Mouse (Mus musculus) liver, adult 2 months (tissue): ENCODE data around the gene Siva1. TPM values are rescaled to one million over a fixed set of nuclear protein-coding genes. Genes with fewer than 3 reads are reported as not detected.

Source experiments
- DNase-seq: peaks from one replicate; pipeline ENCODE4 v3.0.0-alpha.2; 2011; ENCODE audit warnings: low read depth, low spot score; ENCODE audit errors: extremely low read depth
- H3K27ac ChIP-seq: fragments of 200-500 bp; replicated peaks from 2 replicates; pipeline ENCODE4 v1.5.1; 2012; ENCODE audit warnings: low read depth, mild to moderate bottlenecking, control low read depth, inconsistent platforms, low read length; ENCODE audit not compliant: insufficient read depth
- H3K27me3 ChIP-seq: fragments of 200-500 bp; 2 replicates; pipeline ENCODE4 v1.6.1; 2012; ENCODE audit warnings: mild to moderate bottlenecking, moderate library complexity, low read length, inconsistent platforms; ENCODE audit not compliant: control insufficient read depth, insufficient read depth
- H3K36me3 ChIP-seq: fragments of 200-500 bp; 2 replicates; pipeline ENCODE4 v1.6.1; 2012; ENCODE audit warnings: low read length, inconsistent platforms; ENCODE audit not compliant: control insufficient read depth, insufficient read depth
- H3K4me1 ChIP-seq: fragments of 200-500 bp; 2 replicates; pipeline ENCODE4 v1.6.1; 2011; ENCODE audit warnings: low read length; ENCODE audit not compliant: control insufficient read depth, insufficient read depth
- H3K4me3 ChIP-seq: fragments of 200-500 bp; 2 replicates; pipeline ENCODE4 v1.5.1; 2011; ENCODE audit warnings: low read depth, mild to moderate bottlenecking, control low read depth, low read length, moderate library complexity; ENCODE audit not compliant: insufficient read depth
- H3K79me2 ChIP-seq: fragments of 200-500 bp; 2 replicates; pipeline ENCODE4 v1.6.1; 2012; ENCODE audit warnings: inconsistent platforms, mild to moderate bottlenecking, low read length, moderate library complexity; ENCODE audit not compliant: control insufficient read depth, insufficient read depth
- H3K9ac ChIP-seq: fragments of 200-500 bp; 2 replicates; pipeline ENCODE4 v1.6.1; 2012; ENCODE audit warnings: low read depth, mild to moderate bottlenecking, control low read depth, inconsistent platforms, low read length
- CTCF ChIP-seq: fragments of 200-500 bp; IDR thresholded peaks from 2 replicates; pipeline ENCODE4 v1.5.1; 2011; ENCODE audit warnings: low read depth, low read length, control low read depth
- POLR2A ChIP-seq: fragments of 200-500 bp; IDR thresholded peaks from 2 replicates; pipeline ENCODE4 v1.6.1; 2011; ENCODE audit warnings: low read length, control low read depth; ENCODE audit not compliant: insufficient read depth; ENCODE audit errors: extremely low read depth
- WGBS: fragments of 180-500 bp; shearing (Covaris S2); methylation state at CpG from one replicate; pipeline ENCODE4 v1.1.7; 2018; 5-methylcytosine and 5-hydroxymethylcytosine counted together
- polyA plus RNA-seq: library from polyadenylated mRNA; depleted of rRNA; stranded (reverse); fragments of >200 nt; gene quantifications from 2 replicates; pipeline ENCODE4 v1.2.3, GENCODE M21; 2012
- total RNA-seq: library from RNA; depleted of rRNA; stranded (reverse); fragments of >200 nt; gene quantifications from 2 replicates; pipeline ENCODE4 v1.2.3, GENCODE M21; 2014

Gene Siva1
- total and polyA plus RNA-seq, 2 experiments, result 11.5 to 12.8 TPM

DNA sequence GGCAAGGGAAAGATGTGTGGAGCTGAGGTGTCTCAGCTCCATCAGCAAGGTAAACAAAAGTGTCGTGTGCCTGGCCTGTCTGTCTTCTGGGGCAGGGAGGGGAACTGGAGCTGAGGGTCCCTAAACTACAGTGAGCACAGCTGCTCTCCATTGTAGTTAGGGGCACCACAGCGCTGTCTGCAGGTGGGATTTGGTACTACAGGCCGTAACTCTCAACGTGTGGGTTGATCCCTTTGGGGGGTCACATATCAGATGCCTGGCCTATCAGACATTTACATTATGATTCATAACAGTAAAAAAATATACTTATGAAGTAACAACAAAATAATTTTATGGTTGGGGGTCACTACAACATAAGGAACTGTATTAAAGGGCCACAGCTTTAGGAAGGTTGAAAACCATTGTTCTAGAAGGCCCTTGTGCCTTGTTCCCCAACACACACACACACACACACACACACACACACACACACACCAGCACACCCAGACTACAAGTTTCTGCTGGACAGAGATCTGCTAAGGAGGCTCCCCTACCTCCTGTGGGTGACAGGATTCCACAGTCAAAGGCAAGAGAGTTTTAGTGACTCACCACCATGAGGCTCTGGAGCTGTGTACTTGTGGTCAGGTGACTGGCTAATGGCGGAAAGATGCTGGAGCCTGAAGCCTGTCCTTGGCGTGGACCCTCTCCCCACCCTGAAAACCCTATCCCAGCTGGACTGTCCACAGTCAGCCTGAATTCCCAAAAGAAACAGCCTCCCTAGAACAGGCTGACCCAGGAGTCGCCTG lies 17.2 kb upstream of the Siva1 start:
- no peaks in the 10 kb centered on the region for H3K27me3 ChIP-seq
- H3K9ac ChIP-seq, result no peak overlapping the region
- peak; percentile 66 for TF ChIP-seq CTCF
- TF ChIP-seq POLR2A, result no peak
- no peak for DNase-seq
- peaks cover 22% of the 10 kb centered on the region for H3K4me1 ChIP-seq
- WGBS, result 78% methylated on average over 7 of the region's 7 CpGs
- H3K27ac ChIP-seq, result no peak overlapping the region
- no peaks in the 10 kb centered on the region for H3K36me3 ChIP-seq
- no peak overlapping the region for H3K4me3 ChIP-seq
- no peaks in the 10 kb centered on the region for H3K79me2 ChIP-seq

DNA sequence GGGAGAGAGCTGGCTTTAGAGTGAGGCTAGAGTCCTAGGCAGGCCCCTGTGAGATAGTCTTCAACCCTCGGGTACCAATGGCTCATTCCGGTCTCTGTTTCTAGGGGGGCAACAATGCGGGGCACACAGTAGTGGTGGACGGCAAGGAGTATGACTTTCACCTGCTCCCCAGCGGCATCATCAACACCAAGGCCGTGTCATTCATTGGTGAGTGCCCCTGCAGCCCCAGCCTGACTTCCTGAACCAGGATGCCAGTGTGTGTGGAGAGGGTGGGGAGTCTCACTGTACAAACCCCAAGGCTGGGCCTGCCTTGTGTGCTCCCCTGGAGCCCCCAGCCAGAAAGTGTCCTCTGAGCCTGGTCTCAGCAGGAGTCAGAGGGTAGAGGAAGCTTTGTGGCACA lies 16.3 kb upstream of the Siva1 start:
- Histone ChIP-seq H3K36me3 (no peaks in the 10 kb centered on the region), H3K4me3 (no peak overlapping the region), H3K9ac (no peak overlapping the region), H3K79me2 (no peaks in the 10 kb centered on the region), H3K27me3 (no peaks in the 10 kb centered on the region), H3K27ac (no peak overlapping the region), H3K4me1 (peaks cover 22% of the 10 kb centered on the region)
- 87% methylated on average over 6 of the region's 6 CpGs for WGBS
- DNase-seq, result no peak
- TF ChIP-seq CTCF (no peak), POLR2A (no peak)

DNA sequence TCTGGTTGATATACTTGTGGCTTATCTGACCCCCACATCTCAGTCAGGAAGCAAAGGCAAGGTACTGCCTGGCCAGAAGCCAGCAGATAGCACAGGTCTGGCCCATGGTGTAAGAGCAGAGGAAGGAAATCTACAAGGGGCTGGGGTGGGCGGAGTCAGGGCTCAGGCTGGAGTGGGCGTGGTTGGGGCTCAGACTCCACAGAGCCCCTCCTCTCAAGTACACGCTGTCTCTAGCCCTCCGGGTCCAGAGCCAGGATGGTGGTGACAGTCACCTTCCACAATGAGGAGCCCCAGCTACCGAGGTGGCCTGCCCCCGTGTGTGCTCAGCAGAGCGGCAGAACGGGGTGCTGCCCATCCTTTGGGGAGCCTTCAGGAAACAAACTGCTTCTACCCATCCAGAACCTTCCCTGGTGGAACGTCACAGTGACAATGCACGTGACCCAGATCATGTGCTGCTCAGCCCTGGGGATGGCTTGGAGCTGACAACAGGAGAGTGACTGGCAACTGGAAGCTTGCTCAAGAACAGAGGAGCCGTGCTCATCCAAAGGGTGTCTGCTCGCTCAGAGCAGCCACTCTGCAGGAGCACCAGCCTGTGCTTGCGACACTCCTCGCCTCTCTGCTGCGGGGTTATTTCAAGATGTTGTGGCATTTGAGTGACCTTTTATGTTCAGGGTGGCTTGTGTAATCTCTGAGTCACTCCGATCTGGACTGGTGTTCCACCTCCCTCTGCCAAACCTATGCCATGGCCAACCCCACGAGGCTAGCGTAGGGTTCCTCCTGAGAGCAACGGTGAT lies 15.4 kb upstream of the Siva1 start:
- H3K4me1 ChIP-seq, result peaks cover 22% of the 10 kb centered on the region
- H3K27ac ChIP-seq, result peak overlapping the region; percentile 53
- 9% methylated on average over 19 of the region's 19 CpGs for WGBS
- DNase-seq, result peak; percentile 98
- H3K4me3 ChIP-seq, result no peak overlapping the region
- TF ChIP-seq CTCF, result no peak
- no peak for TF ChIP-seq POLR2A
- no peaks in the 10 kb centered on the region for H3K79me2 ChIP-seq
- H3K27me3 ChIP-seq, result no peaks in the 10 kb centered on the region
- H3K36me3 ChIP-seq, result no peaks in the 10 kb centered on the region
- peak overlapping the region; percentile 28 for H3K9ac ChIP-seq

DNA sequence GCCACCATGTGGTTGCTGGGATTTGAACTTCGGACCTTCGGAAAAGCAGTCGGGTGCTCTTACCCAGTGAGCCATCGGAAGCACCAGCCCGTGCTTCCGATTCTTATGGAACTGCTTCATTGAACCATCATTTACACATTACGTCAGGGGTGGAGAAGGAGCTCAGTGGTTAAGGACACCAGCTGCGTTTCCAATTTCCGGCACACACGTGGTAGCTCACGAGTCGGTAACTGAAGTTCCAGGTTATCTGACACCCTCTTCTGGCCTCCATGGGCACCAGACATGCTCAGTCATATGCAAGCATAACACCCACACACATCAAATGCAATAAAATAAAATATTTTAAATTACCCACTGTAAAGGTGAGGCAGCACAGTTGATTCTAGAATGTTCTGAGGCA lies 14.4 kb upstream of the Siva1 start:
- TF ChIP-seq CTCF (no peak), POLR2A (no peak)
- Histone ChIP-seq H3K79me2 (no peaks in the 10 kb centered on the region), H3K9ac (no peak overlapping the region), H3K36me3 (no peaks in the 10 kb centered on the region), H3K27me3 (no peaks in the 10 kb centered on the region), H3K4me3 (no peak overlapping the region), H3K27ac (no peak overlapping the region), H3K4me1 (peaks cover 22% of the 10 kb centered on the region)
- DNase-seq, result no peak
- WGBS, result 91% methylated on average over 12 of the region's 12 CpGs

DNA sequence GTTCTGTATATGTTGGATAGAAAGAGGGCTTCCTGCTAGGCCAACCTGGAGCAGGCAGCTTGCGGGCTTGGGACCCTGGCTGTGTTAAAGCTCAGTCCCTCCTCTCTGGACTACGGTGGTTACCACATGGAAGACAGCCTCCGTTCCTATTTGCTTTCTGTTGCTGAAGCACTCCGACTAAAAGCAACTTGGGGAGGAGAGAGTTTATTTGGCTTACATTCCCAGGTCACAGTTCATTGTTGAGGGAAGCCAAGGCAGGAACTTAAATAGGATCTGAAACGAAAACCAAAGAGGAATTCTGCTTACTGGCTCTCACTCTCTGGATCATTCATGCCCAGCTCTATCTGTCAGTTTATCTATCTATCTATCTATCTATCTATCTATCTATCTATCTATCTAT lies 13.7 kb upstream of the Siva1 start:
- peak; percentile 91 for DNase-seq
- Histone ChIP-seq H3K79me2 (no peaks in the 10 kb centered on the region), H3K27ac (peak overlapping the region; percentile 79), H3K36me3 (no peaks in the 10 kb centered on the region), H3K27me3 (no peaks in the 10 kb centered on the region), H3K4me3 (no peak overlapping the region), H3K4me1 (peaks cover 22% of the 10 kb centered on the region), H3K9ac (0 out of 2 replicates have a peak overlapping the region, but pooled peaks have one; percentile 19)
- TF ChIP-seq CTCF (no peak), POLR2A (no peak)
- 16% methylated on average over 5 of the region's 5 CpGs for WGBS
